Mouse (Mus musculus): ENCODE measurements around the gene Kctd6. TPM values are rescaled to one million over a fixed set of nuclear protein-coding genes. Genes with fewer than 3 reads are reported as not detected.

Gene Kctd6
- polyA plus RNA-seq, 1 experiment from 2014 or later = 20.8 TPM

DNA sequence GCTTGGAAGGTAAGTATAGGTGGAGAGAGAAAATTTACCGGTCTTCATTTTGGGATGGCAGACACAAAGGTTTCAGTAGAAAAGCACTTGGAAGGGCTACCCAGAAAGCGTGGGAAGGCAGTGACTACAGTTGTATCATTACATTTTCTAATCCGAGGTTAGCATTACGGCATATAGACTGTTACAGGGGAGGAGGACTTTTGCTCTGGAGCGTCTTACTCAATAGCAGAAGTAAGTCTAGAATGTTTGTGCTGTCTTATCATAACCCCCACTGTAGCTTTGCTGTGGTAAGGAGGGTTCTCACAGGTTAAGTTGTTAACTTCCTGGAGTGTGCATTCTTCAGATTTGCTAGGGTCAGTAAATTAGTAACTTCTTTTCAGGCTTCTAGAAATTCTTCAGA is 2.2 kb downstream of the Kctd6 start:
- Histone ChIP-seq H3K27ac (replicated peaks) (no peak overlapping the region), H3K4me3 (peak overlapping the region; percentile 49), H3K9ac (no peak overlapping the region), H3K9me3 (no peaks in the 10 kb centered on the region), H3K27me3 (0 out of 2 replicates have a peak, but pooled peaks cover 7% of the 10 kb centered on the region), H3K4me2 (peak overlapping the region; percentile 59), H3K36me3 (no peaks in the 10 kb centered on the region), H3K4me1 (replicated peaks) (peaks cover 39% of the 10 kb centered on the region)
- no peak for ATAC-seq (ENCODE audit: low FRiP score, low read depth)
- 74% methylated on average over 5 of the region's 5 CpGs for WGBS

DNA sequence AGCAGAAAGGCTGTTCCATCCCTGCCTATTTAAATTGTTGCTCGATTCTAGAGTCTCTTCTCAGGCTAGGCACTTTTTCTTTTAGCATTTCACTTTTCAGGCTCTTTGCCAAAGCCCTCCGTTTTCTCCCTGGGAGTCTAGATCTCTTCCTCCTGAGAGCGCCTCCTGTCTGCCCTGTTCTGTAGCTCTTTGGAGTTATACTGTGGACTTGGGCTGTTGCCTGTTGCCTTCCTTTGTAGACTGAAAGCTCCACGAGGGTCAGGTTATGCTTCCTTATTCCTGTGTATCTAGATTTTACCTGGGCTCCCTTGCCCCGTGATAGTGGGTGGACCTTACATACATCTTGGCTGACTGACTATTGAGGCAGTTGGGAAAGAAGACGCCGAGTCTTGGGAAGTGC is 4.3 kb downstream of the Kctd6 start:
- Histone ChIP-seq H3K4me2 (peak overlapping the region; percentile 10; the same call in 1 of the 2 replicates), H3K27me3 (0 out of 2 replicates have a peak, but pooled peaks cover 7% of the 10 kb centered on the region), H3K4me3 (no peak overlapping the region), H3K27ac (replicated peaks) (peak overlapping the region; percentile 26; the same call in 1 of the 2 replicates), H3K36me3 (peaks cover 10% of the 10 kb centered on the region), H3K9ac (no peak overlapping the region), H3K9me3 (no peaks in the 10 kb centered on the region), H3K4me1 (replicated peaks) (peaks cover 39% of the 10 kb centered on the region)
- WGBS = 29% methylated on average over 7 of the region's 7 CpGs
- ATAC-seq (ENCODE audit: low FRiP score, low read depth) = no peak

DNA sequence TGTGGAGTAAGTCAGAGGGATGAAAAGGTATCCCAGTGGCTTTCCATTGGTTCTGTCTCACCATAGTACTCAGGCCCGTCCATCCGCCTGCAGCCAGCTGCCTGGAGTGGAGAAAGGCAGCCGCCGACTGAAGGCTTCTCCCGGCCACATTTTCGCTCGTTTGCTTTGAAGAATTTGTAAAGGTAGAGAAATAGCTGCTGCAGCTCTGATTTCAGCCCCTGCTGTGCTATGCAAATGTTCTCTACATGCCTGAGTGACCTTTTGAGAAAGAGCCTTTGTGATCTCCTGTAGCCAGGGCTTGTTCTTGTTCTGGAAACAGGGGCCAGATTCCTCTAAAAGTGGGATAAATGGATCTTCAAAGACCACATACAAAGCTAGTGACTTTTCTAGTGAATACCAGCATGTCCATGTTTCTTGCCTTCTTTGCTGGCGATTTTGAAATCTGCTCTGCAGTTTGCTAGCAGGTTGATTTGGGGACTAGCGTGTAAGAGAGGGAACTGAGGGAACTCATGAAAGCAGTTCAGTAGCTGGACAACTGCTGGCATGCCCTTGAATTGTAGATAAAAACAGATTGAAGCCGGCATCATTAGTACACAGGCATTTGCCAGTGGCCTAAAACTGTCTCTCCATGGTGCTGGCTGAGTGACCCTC is 4.9 kb downstream of the Kctd6 start:
- WGBS = 12% methylated on average over 10 of the region's 10 CpGs
- Histone ChIP-seq H3K27me3 (0 out of 2 replicates have a peak, but pooled peaks cover 7% of the 10 kb centered on the region), H3K36me3 (peaks cover 10% of the 10 kb centered on the region), H3K9ac (no peak overlapping the region), H3K4me2 (peak overlapping the region; percentile 10; the same call in 1 of the 2 replicates), H3K4me1 (replicated peaks) (peaks cover 36% of the 10 kb centered on the region), H3K9me3 (no peaks in the 10 kb centered on the region), H3K4me3 (no peak overlapping the region), H3K27ac (replicated peaks) (peak overlapping the region; percentile 26; the same call in 1 of the 2 replicates)
- ATAC-seq (ENCODE audit: low FRiP score, low read depth) = no peak

DNA sequence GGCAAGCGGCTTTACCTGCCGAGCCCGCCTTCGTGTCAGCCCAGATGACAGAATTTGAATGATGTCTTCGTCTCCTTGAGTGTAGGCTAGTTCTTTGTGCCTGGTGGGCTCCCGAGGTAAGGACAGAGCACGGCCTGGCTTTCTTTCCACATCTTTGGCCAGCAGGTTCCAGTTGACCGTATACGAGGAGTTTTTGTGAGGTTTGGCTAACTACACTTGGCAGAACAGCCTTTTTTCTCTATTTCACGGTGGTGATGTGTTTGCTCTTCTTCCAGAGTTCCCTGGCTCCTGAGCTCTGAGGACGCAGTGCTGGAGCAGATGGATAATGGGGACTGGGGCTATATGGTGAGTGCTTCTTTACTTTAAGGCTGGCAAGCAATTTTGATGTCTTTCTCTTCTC is 5.9 kb downstream of the Kctd6 start:
- no peak for ATAC-seq (ENCODE audit: low FRiP score, low read depth)
- H3K27me3 ChIP-seq = 0 out of 2 replicates have a peak, but pooled peaks cover 7% of the 10 kb centered on the region

DNA sequence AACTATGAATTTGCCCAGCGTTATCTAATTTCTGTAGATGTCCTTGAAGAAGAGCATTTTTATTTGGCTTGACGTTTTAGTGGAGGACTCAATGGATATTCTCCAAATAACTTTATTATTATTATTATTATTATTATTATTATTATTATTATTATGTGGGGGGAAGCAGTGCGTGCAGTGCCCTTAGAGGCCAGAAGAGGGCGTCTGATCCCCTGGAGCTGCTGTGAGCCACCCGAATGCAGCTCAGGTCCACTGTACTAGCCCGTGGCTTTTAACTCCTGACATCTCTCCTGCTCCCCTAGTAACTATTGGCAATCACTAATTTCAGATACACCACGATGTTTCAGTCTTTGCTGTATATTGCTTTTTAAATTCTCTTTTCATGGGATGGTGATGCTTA is 6.4 kb downstream of the Kctd6 start:
- H3K4me3 ChIP-seq = no peak overlapping the region
- H3K4me2 ChIP-seq = no peak overlapping the region
- no peaks in the 10 kb centered on the region for H3K9me3 ChIP-seq
- 0 out of 2 replicates have a peak, but pooled peaks cover 7% of the 10 kb centered on the region for H3K27me3 ChIP-seq
- no peak overlapping the region for H3K27ac ChIP-seq (replicated peaks)
- no peak overlapping the region for H3K9ac ChIP-seq
- peaks cover 10% of the 10 kb centered on the region for H3K36me3 ChIP-seq
- ATAC-seq (ENCODE audit: low FRiP score, low read depth) = no peak
- H3K4me1 ChIP-seq (replicated peaks) = peaks cover 30% of the 10 kb centered on the region
- WGBS = 54% methylated on average over 7 of the region's 7 CpGs

More for the DNA sequence above, 5.9 kb downstream of the Kctd6 start:
- no peak overlapping the region for H3K4me2 ChIP-seq
- no peaks in the 10 kb centered on the region for H3K9me3 ChIP-seq
- H3K4me1 ChIP-seq (replicated peaks) = peaks cover 33% of the 10 kb centered on the region
- no peak overlapping the region for H3K4me3 ChIP-seq
- WGBS = 33% methylated on average over 11 of the region's 11 CpGs
- no peak overlapping the region for H3K9ac ChIP-seq
- no peak overlapping the region for H3K27ac ChIP-seq (replicated peaks)
- H3K36me3 ChIP-seq = peaks cover 10% of the 10 kb centered on the region

DNA sequence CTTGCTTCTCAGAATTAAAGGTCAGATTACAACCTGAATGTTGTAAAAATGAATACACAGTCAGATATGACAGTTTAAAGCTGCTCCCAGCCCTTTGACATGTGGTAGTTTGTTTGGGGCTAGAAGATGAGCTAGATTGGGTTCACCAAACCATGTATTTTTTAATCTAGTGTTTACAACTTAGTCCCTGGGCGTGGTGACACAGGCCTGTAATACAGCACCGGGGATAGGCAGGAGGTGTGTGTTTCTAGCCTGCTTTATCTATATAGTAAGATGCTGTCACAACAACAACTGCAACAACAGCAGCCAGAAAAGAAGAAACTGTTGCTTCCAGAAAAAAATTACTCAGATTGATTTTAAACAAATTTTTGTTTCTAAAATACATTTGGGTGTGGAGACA is 7.0 kb downstream of the Kctd6 start:
- Histone ChIP-seq H3K9ac (no peak overlapping the region), H3K4me3 (no peak overlapping the region), H3K4me1 (replicated peaks) (peaks cover 24% of the 10 kb centered on the region), H3K36me3 (peaks cover 10% of the 10 kb centered on the region), H3K9me3 (no peaks in the 10 kb centered on the region), H3K27me3 (0 out of 2 replicates have a peak, but pooled peaks cover 7% of the 10 kb centered on the region), H3K4me2 (no peak overlapping the region), H3K27ac (replicated peaks) (no peak overlapping the region)
- no peak for ATAC-seq (ENCODE audit: low FRiP score, low read depth)
- 95% methylated on average over 2 of the region's 2 CpGs for WGBS

DNA sequence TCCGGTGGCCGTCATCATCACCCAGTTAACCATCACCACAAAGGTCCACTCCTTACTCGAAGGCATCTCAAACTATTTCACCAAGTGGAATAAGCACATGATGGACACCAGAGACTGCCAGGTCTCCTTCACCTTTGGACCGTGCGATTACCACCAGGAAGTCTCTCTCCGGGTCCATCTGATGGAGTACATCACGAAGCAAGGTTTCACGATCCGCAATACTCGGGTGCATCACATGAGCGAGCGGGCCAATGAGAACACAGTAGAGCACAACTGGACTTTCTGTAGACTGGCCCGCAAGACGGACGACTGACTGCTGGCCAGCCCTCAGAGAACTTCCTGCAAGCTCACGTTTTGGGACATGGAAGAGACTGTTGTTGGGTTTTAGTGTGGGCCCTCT is 8.6 kb downstream of the Kctd6 start:
- ATAC-seq (ENCODE audit: low FRiP score, low read depth) = no peak
- Histone ChIP-seq H3K4me1 (replicated peaks) (peaks cover 18% of the 10 kb centered on the region), H3K4me2 (no peak overlapping the region), H3K4me3 (no peak overlapping the region), H3K27me3 (no peaks in the 10 kb centered on the region), H3K9me3 (no peaks in the 10 kb centered on the region), H3K9ac (no peak overlapping the region), H3K27ac (replicated peaks) (no peak overlapping the region), H3K36me3 (peaks cover 10% of the 10 kb centered on the region)
- 97% methylated on average over 16 of the region's 16 CpGs for WGBS

DNA sequence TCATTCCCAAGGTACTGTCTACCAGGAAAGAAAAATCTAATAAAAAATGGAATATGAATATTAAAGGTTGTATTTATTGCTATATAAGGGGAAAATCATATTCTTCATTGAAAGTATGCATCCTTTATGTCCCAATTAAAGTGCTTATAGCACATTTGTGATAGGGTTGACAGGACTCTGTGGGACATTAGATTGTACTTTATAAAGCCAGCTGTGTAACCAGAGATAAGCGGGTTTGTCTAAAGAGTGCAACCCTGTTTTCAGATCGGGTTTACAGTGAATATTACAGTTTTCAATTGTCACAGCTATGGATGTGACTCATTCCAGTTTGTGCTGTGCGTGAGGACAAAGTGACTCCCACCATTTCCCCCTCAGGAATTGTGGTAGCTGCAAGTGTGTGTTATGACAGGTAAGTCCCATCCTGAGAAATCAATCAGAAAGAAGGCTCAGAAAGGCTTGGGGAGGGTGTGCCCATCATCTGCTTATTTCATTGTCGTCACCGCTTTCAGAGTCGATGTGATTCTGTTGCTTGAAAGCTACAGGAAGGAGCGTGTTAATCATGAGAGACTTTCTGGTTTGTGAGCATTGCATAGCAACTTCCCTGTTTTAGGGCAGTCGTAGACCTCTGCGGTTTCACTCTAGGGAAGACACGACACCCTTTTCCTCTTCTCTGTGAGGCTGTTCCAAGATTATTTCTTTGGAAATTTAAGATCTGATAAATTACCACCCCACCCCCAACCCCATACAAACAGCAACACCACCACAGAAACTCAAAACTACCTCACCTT is 9.8 kb downstream of the Kctd6 start:
- Histone ChIP-seq H3K4me2 (no peak overlapping the region), H3K4me3 (no peak overlapping the region), H3K36me3 (peaks cover 10% of the 10 kb centered on the region), H3K9me3 (no peaks in the 10 kb centered on the region), H3K27me3 (no peaks in the 10 kb centered on the region), H3K9ac (no peak overlapping the region), H3K4me1 (replicated peaks) (peaks cover 10% of the 10 kb centered on the region), H3K27ac (replicated peaks) (no peak overlapping the region)
- ATAC-seq (ENCODE audit: low FRiP score, low read depth) = no peak
- WGBS = 86% methylated on average over 10 of the region's 10 CpGs

DNA sequence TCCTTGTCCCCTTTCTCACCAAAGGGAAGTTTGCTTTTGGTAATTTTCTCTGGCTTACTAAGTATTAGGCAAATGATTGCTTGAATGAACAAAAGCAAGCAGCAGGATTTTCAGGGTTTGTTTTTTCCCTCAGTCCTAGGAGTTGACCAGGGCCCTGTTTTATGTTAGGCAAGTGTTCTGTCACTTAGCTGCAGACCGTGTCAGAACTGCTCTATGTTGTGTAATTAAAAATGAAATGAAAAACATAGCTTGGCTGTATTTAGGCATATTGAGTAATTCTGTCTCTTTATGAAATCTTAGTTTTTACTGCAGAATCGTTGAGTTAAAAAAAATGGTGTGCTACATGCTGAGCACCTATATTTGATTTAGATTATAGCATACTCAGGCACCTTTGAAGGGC is 10.9 kb downstream of the Kctd6 start:
- peaks cover 10% of the 10 kb centered on the region for H3K36me3 ChIP-seq
- peaks cover 3% of the 10 kb centered on the region for H3K4me1 ChIP-seq (replicated peaks)
- WGBS = 89% methylated on average over 2 of the region's 2 CpGs
- no peak for ATAC-seq (ENCODE audit: low FRiP score, low read depth)
- no peak overlapping the region for H3K4me2 ChIP-seq
- H3K9me3 ChIP-seq = no peaks in the 10 kb centered on the region
- H3K27me3 ChIP-seq = no peaks in the 10 kb centered on the region
- no peak overlapping the region for H3K27ac ChIP-seq (replicated peaks)
- H3K4me3 ChIP-seq = no peak overlapping the region
- H3K9ac ChIP-seq = no peak overlapping the region

DNA sequence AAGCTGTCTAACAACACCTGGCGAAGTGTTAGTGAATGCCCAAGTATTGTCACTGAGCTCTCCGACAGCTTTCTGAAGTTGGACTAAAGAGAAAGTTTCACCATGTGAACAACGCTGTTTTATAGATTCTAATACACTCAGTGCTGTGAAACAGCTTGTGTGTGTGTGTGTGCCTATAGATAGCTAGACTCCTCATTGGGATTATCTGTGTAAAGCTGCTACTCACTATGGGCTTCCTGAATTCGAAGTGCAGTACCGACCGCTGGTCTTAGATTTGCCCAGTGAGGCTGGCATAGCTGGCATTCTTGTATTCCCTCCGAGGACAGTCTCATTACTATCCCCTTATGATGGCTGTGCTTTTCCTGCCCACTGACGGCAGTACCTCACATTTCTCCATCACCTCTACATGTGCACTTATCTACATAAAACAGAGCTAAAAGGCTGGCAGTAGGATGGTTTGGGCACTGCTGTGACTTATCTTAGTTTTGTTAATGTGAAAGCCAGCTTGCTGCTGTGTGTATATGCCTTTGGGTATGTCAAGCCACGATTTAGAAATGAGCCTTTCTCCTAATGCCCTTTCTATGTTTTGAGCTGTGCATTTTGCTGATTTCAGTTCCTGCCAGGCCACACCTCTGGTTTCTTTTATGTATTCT is 15.6 kb downstream of the Kctd6 start:
- no peaks in the 10 kb centered on the region for H3K9me3 ChIP-seq
- ATAC-seq (ENCODE audit: low FRiP score, low read depth) = no peak
- H3K36me3 ChIP-seq = no peaks in the 10 kb centered on the region
- H3K27ac ChIP-seq (replicated peaks) = no peak overlapping the region
- H3K4me2 ChIP-seq = no peak overlapping the region
- no peak overlapping the region for H3K4me3 ChIP-seq
- H3K27me3 ChIP-seq = no peaks in the 10 kb centered on the region
- H3K9ac ChIP-seq = no peak overlapping the region
- H3K4me1 ChIP-seq (replicated peaks) = no peaks in the 10 kb centered on the region
- WGBS = 87% methylated on average over 9 of the region's 9 CpGs

DNA sequence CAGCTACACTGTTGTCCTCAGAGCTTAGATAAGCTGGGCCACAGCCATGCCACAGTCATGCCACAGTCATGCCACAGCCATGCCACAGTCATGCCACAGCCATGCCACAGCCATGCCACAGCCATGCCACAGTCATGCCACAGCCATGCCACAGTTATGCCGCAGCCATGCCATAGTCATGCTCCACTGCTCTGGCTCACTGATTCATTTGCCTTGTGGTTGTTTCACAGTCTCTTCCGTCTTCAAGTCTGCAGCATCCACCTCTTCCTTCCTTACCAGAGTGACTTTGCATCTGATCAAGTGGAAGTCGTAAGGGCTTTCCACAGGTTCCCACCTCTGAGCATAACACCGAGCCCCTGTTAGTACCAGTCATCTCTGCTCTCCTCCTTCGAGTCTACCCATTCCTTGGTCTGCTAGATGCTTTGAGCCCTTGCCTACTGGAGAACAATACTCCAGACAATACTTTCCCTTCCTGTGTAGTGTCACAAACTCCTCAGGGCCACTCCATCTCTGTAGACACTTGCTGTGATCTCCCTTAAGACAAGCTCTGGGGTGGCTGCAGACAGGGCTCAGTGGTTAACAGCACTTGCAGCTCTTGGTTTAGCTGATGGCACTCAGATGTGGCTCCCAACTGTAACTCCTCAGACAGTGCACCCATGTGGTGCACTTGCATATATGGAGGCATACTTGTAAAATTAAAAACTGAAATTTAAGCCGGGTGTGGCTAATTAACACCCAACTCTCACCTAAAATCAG is 18.4 kb downstream of the Kctd6 start:
- Histone ChIP-seq H3K27ac (replicated peaks) (no peak overlapping the region), H3K4me2 (no peak overlapping the region), H3K9me3 (no peaks in the 10 kb centered on the region), H3K4me3 (no peak overlapping the region), H3K9ac (no peak overlapping the region), H3K4me1 (replicated peaks) (no peaks in the 10 kb centered on the region), H3K27me3 (no peaks in the 10 kb centered on the region), H3K36me3 (no peaks in the 10 kb centered on the region)
- no peak for ATAC-seq (ENCODE audit: low FRiP score, low read depth)
- 85% methylated on average over 6 of the region's 6 CpGs for WGBS

Measured in hindbrain, embryonic 15.5 days (tissue).